Comparison of ENCODE assay signal across 8 mouse cellular contexts in the genomic region with DNA sequence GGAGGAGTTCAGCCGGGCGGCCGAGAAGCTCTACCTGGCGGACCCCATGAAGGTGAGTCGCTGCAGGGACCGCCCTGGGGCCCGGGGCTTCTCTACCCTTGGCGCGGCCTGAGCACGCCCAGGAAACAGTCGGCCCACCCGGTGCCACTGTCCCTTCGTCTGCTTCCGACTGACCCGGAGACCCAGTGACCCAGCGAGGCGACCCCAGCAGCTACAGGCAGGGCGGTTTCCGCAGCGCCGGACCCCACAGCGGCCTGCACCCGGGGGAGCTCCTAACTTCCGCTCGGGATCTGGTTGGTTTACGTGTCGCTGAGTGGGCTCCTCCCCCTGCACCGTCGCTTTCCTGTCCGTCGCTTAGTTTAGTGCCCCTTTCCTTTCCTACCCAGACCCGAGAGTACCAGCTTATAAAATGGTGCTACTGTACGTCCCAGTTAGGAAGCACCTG. TPM values are rescaled to one million over a fixed set of nuclear protein-coding genes. Genes with fewer than 3 reads are reported as not detected.
A peak's percentile ranks its signal among the peaks of the same experiment; 100 is the strongest.
DNase-seq lines count a peak whose midpoint lies in the region; ATAC-seq and TF ChIP-seq lines count a peak whose summit lies in the region.

No protein-coding gene starts in this region.

- H3ac ChIP-seq in C2C12 (ENCODE audit: control insufficient read depth, insufficient read length, low read depth) (peak overlapping the region; percentile 80), myocyte (ENCODE audit: control insufficient read depth, insufficient read length) (peak overlapping the region; percentile 88)

- TF ChIP-seq CTCF in C2C12 (IDR thresholded peaks at IDR 0.05; ENCODE audit: control insufficient read depth, insufficient read depth, insufficient read length): no peak
- TF ChIP-seq CTCF in bone marrow macrophage, adult 2 months (IDR thresholded peaks at IDR 0.05; ENCODE audit: low read depth, low read length): no peak
- no peak for TF ChIP-seq CTCF in kidney, postnatal 0 days (IDR thresholded peaks at IDR 0.05; ENCODE audit: low read depth)

- no peaks in the 10 kb centered on the region for H3K27me3 ChIP-seq in C2C12 (ENCODE audit: control insufficient read depth, insufficient read depth, insufficient read length)
- H3K27me3 ChIP-seq in embryonic facial prominence, embryonic 15.5 days: no peaks in the 10 kb centered on the region
- H3K27me3 ChIP-seq in heart, embryonic 10.5 days (ENCODE audit: insufficient read depth, poor library complexity, severe bottlenecking): no peaks in the 10 kb centered on the region
- H3K27me3 ChIP-seq in kidney, postnatal 0 days (ENCODE audit: insufficient read depth, low read length): no peaks in the 10 kb centered on the region
- no peaks in the 10 kb centered on the region for H3K27me3 ChIP-seq in liver, embryonic 11.5 days (replicated peaks; ENCODE audit: control insufficient read depth, insufficient read depth, low read length)
- no peaks in the 10 kb centered on the region for H3K27me3 ChIP-seq in myocyte (ENCODE audit: control insufficient read depth, insufficient read depth, insufficient read length)

- H3K79me2 ChIP-seq in C2C12 (ENCODE audit: control insufficient read depth, insufficient read depth) (peaks cover 52% of the 10 kb centered on the region), myocyte (ENCODE audit: control insufficient read depth, insufficient read depth) (peaks cover 45% of the 10 kb centered on the region)

- no peaks in the 10 kb centered on the region for H3K9me3 ChIP-seq in embryonic facial prominence, embryonic 15.5 days (replicated peaks)
- H3K9me3 ChIP-seq in heart, embryonic 10.5 days: no peaks in the 10 kb centered on the region
- H3K9me3 ChIP-seq in kidney, postnatal 0 days (replicated peaks; ENCODE audit: low read length): no peaks in the 10 kb centered on the region
- no peaks in the 10 kb centered on the region for H3K9me3 ChIP-seq in liver, embryonic 11.5 days (ENCODE audit: control insufficient read depth, low read length)

- under 1% methylated on average over 32 of the region's 33 CpGs for WGBS in embryonic facial prominence, embryonic 15.5 days
- WGBS in heart, embryonic 10.5 days: 0% methylated on average over 33 of the region's 33 CpGs
- under 1% methylated on average over 31 of the region's 33 CpGs for WGBS in kidney, postnatal 0 days
- under 1% methylated on average over 33 of the region's 33 CpGs for WGBS in liver, embryonic 11.5 days

- peak; percentile 96 for DNase-seq in heart, embryonic 10.5 days (ENCODE audit: low spot score)
- peak; percentile 97 for DNase-seq in kidney, postnatal 0 days (ENCODE audit: low spot score)
- DNase-seq in liver, embryonic 11.5 days (ENCODE audit: low spot score): peak; percentile 89
- DNase-seq in spleen, postnatal 4 days (ENCODE audit: low spot score in 2 of 2): peak; percentile 82 to 91

- peak; percentile 94 for ATAC-seq in embryonic facial prominence, embryonic 15.5 days (ENCODE audit: insufficient number of reproducible peaks, low FRiP score, low TSS enrichment, low read depth)
- peak; percentile 94 for ATAC-seq in kidney, postnatal 0 days (replicated peaks; ENCODE audit: low FRiP score, low read depth)
- peak; percentile 96 for ATAC-seq in liver, embryonic 11.5 days (replicated peaks; ENCODE audit: low FRiP score)

- H3K79me3 ChIP-seq in C2C12 (ENCODE audit: low read depth): peaks cover 46% of the 10 kb centered on the region

- peak overlapping the region; percentile 67 for H3K9ac ChIP-seq in embryonic facial prominence, embryonic 15.5 days
- H3K9ac ChIP-seq in kidney, postnatal 0 days (ENCODE audit: low read depth, low read length): peak overlapping the region; percentile 77
- peak overlapping the region; percentile 93 for H3K9ac ChIP-seq in liver, embryonic 11.5 days (ENCODE audit: low read depth, low read length)

- H3K36me3 ChIP-seq in C2C12 (ENCODE audit: control insufficient read depth, insufficient read depth) (peaks cover 25% of the 10 kb centered on the region), myocyte (ENCODE audit: control insufficient read depth, insufficient read depth) (peaks cover 7% of the 10 kb centered on the region)
- H3K36me3 ChIP-seq in embryonic facial prominence, embryonic 15.5 days: peaks cover 16% of the 10 kb centered on the region; the same call in 1 of the 2 replicates
- H3K36me3 ChIP-seq in heart, embryonic 10.5 days: peaks cover 26% of the 10 kb centered on the region
- H3K36me3 ChIP-seq in kidney, postnatal 0 days (ENCODE audit: insufficient read depth, low read length): 0 out of 2 replicates have a peak, but pooled peaks cover 11% of the 10 kb centered on the region
- peaks cover 13% of the 10 kb centered on the region; the same call in 1 of the 2 replicates for H3K36me3 ChIP-seq in liver, embryonic 11.5 days (ENCODE audit: control insufficient read depth, insufficient read depth, low read length)

- TF ChIP-seq POLR2A in bone marrow macrophage, adult 2 months (IDR thresholded peaks at IDR 0.05; ENCODE audit: borderline replicate concordance, low read depth, low read length): no peak
- peak; percentile 66 for TF ChIP-seq POLR2A in myocyte (IDR thresholded peaks at IDR 0.05; ENCODE audit: insufficient read length, low read depth)

- H3K4me3 ChIP-seq in C2C12 (ENCODE audit: insufficient read depth, poor library complexity, severe bottlenecking) (peak overlapping the region; percentile 82), myocyte (peak overlapping the region; percentile 35)
- H3K4me3 ChIP-seq in bone marrow macrophage, adult 2 months (ENCODE audit: insufficient read depth, low read length): peak overlapping the region; percentile 85
- peak overlapping the region; percentile 93 for H3K4me3 ChIP-seq in embryonic facial prominence, embryonic 15.5 days (replicated peaks)
- peak overlapping the region; percentile 72 for H3K4me3 ChIP-seq in heart, embryonic 10.5 days
- peak overlapping the region; percentile 74 for H3K4me3 ChIP-seq in kidney, postnatal 0 days (replicated peaks; ENCODE audit: low read depth, low read length)
- H3K4me3 ChIP-seq in liver, embryonic 11.5 days (ENCODE audit: low read depth, low read length): peak overlapping the region; percentile 85

- peak overlapping the region; percentile 42 for H3K27ac ChIP-seq in bone marrow macrophage, adult 2 months (ENCODE audit: insufficient read depth, low read depth, low read length)
- peak overlapping the region; percentile 86 for H3K27ac ChIP-seq in embryonic facial prominence, embryonic 15.5 days (replicated peaks)
- peak overlapping the region; percentile 84 for H3K27ac ChIP-seq in heart, embryonic 10.5 days
- H3K27ac ChIP-seq in kidney, postnatal 0 days: peak overlapping the region; percentile 87
- peak overlapping the region; percentile 83 for H3K27ac ChIP-seq in liver, embryonic 11.5 days (ENCODE audit: low read depth, low read length)

- peak overlapping the region; percentile 59 for H3K4me2 ChIP-seq in embryonic facial prominence, embryonic 15.5 days (replicated peaks)
- H3K4me2 ChIP-seq in kidney, postnatal 0 days (ENCODE audit: low read length): peak overlapping the region; percentile 56
- H3K4me2 ChIP-seq in liver, embryonic 11.5 days: peak overlapping the region; percentile 83
- peak overlapping the region; percentile 95 for H3K4me2 ChIP-seq in myocyte (ENCODE audit: low read depth)

- H3K4me1 ChIP-seq in bone marrow macrophage, adult 2 months (ENCODE audit: control insufficient read depth, insufficient read depth, low read length): peaks cover 4% of the 10 kb centered on the region; the same call in 1 of the 2 replicates
- peaks cover 17% of the 10 kb centered on the region for H3K4me1 ChIP-seq in embryonic facial prominence, embryonic 15.5 days
- peaks cover 16% of the 10 kb centered on the region for H3K4me1 ChIP-seq in heart, embryonic 10.5 days
- H3K4me1 ChIP-seq in kidney, postnatal 0 days (replicated peaks; ENCODE audit: insufficient read depth, low read length): peaks cover 4% of the 10 kb centered on the region; the same call in 1 of the 2 replicates
- H3K4me1 ChIP-seq in liver, embryonic 11.5 days (replicated peaks; ENCODE audit: control insufficient read depth, insufficient read depth, low read length): peaks cover 9% of the 10 kb centered on the region

TF ChIP-seq in C2C12, 6 proteins besides CTCF, POLR2A, EP300 and RAD21 (continues in another document):
- TF ChIP-seq MYOG (IDR thresholded peaks at IDR 0.05; ENCODE audit: control insufficient read depth, extremely low read depth, insufficient read length) (no peak), MAX (IDR thresholded peaks at IDR 0.05) (no peak), CEBPB (IDR thresholded peaks at IDR 0.05; ENCODE audit: low read depth) (no peak), FOSL1 (IDR thresholded peaks at IDR 0.05; ENCODE audit: insufficient read depth, low read length, poor library complexity, severe bottlenecking) (no peak), USF1 (IDR thresholded peaks at IDR 0.05; ENCODE audit: low read depth) (no peak)

TF ChIP-seq in myocyte, 11 proteins besides CTCF, POLR2A, EP300 and RAD21:
- TF ChIP-seq MYOG (IDR thresholded peaks at IDR 0.05; ENCODE audit: control insufficient read depth in 1 of 3, insufficient read depth in 1 of 3, insufficient read length in 2 of 3, low read depth in 2 of 3) (peak in 1 of 3 experiments; percentile 17), POLR2AphosphoS2 (IDR thresholded peaks at IDR 0.05; ENCODE audit: insufficient read length, low read depth) (peak; percentile 36), REST (IDR thresholded peaks at IDR 0.05; ENCODE audit: insufficient read depth, insufficient read length) (no peak)

RNA-seq across cellular contexts. Expression of gene Srp9, which starts 0.4 kb away (rescaled TPM):
- polyA plus RNA-seq in C2C12 (2012; fragmentation: generic; extraction: Trizol) (77.3 TPM), myocyte (2012; fragmentation: generic; extraction: Trizol) (75.1 TPM)
- 81.0 and 100 TPM in 2 replicates for polyA plus RNA-seq in bone marrow macrophage, adult 2 months (2012; ENCODE audit: insufficient read depth, insufficient read length, missing spikeins)
- polyA plus RNA-seq in embryonic facial prominence, embryonic 15.5 days (2015; fragmentation: Nextera tagmentation; extraction: Ambion mirVana): 141 and 147 TPM in 2 replicates
- polyA plus RNA-seq in heart, embryonic 10.5 days (2016; fragmentation: Nextera tagmentation; extraction: Ambion mirVana): 121 and 128 TPM in 2 replicates
- polyA plus RNA-seq in kidney, postnatal 0 days (2015; fragmentation: Nextera tagmentation; extraction: Ambion mirVana): 206 and 225 TPM in 2 replicates
- polyA plus RNA-seq in liver, embryonic 11.5 days (2014; fragmentation: Nextera tagmentation; extraction: Ambion mirVana): 147 and 160 TPM in 2 replicates

RNA-seq across cellular contexts. Expression of gene Vmn1r1, which starts 39.3 kb away (rescaled TPM):
- polyA plus RNA-seq in C2C12 (2012; fragmentation: generic; extraction: Trizol): not detected
- polyA plus RNA-seq in bone marrow macrophage, adult 2 months (2012; ENCODE audit: insufficient read depth, insufficient read length, missing spikeins): not detected in 2 replicates
- polyA plus RNA-seq in embryonic facial prominence, embryonic 15.5 days (2015; fragmentation: Nextera tagmentation; extraction: Ambion mirVana): not detected in 2 replicates
- not detected in 2 replicates for polyA plus RNA-seq in heart, embryonic 10.5 days (2016; fragmentation: Nextera tagmentation; extraction: Ambion mirVana)
- polyA plus RNA-seq in kidney, postnatal 0 days (2015; fragmentation: Nextera tagmentation; extraction: Ambion mirVana): not detected in 2 replicates
- not detected in 2 replicates for polyA plus RNA-seq in liver, embryonic 11.5 days (2014; fragmentation: Nextera tagmentation; extraction: Ambion mirVana)
- not detected for polyA plus RNA-seq in myocyte (2012; fragmentation: generic; extraction: Trizol)

Comparison
In these comparisons a context has a peak if more than half of its experiments do, and no peak if none do; other contexts are left out.
1. Peak in every context shown above with its lines: DNase-seq, ATAC-seq, H3K4me3 ChIP-seq and H3K27ac ChIP-seq.
2. H3K4me3 ChIP-seq: peak in every context shown above with its lines; median percentile 93 in embryonic facial prominence, embryonic 15.5 days; 85 in bone marrow macrophage, adult 2 months; 85 in liver, embryonic 11.5 days; 82 in C2C12; 74 in kidney, postnatal 0 days; 72 in heart, embryonic 10.5 days; 35 in myocyte.